In the genomic region with DNA sequence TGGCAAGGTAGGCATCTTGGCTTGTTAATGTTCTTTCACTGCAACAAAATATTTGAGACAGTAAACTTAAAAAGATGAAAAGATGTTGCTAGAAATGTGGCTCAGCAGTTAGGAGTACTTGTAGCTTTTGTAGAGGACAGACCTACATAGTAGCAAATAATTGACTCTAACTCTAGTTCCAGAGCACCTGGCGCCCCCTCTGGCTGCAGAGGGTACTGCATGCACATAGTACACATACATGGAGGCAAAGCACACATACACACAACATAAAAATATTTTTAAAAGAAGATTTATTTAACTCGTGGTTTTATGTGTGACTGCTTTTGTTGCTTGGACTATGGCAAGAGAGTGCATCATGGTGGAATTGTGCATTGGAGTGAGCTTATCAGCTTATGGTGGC, we compare ENCODE assay signal across 17 mouse cellular contexts.
DNase-seq lines count a peak whose midpoint lies in the region; ATAC-seq and TF ChIP-seq lines count a peak whose summit lies in the region.
"Had no signal": no experiment of that assay in that cellular context is flagged by ENCODE, and none has a peak within 500 bp of the region (broad histone marks: within the 10 kb centered on the region; RNA-seq: fewer than 3 reads in every experiment).

No protein-coding gene starts in this region.

- ATAC-seq in midbrain, postnatal 0 days (ENCODE audit: low FRiP score): no peak
- ATAC-seq in midbrain, embryonic 13.5 days: no peak
- ATAC-seq in erythroblast, adult 5-6 weeks (replicated peaks; ENCODE audit: low FRiP score, poor library complexity, severe bottlenecking): no peak
- ATAC-seq: forebrain, embryonic 15.5 days had no signal

- TF ChIP-seq CTCF in kidney, adult 2 months (conservative IDR thresholded peaks at IDR 0.05; ENCODE audit: insufficient read depth, insufficient read length, low read depth, low read length): 0 out of 2 replicates have a peak, but pooled peaks have one; percentile 7
- peak; percentile 62 for TF ChIP-seq CTCF in midbrain, postnatal 0 days (IDR thresholded peaks at IDR 0.05)
- peak; percentile 34 for TF ChIP-seq CTCF in bone marrow, adult 2 months (IDR thresholded peaks at IDR 0.05; ENCODE audit: control insufficient read depth, insufficient read depth, low read length)

- no peak overlapping the region for H3K27ac ChIP-seq in kidney, adult 2 months (ENCODE audit: insufficient read depth, low read depth, low read length)
- H3K27ac ChIP-seq in midbrain, postnatal 0 days (ENCODE audit: low read depth, low read length): no peak overlapping the region
- H3K27ac ChIP-seq in midbrain, embryonic 13.5 days: no peak overlapping the region
- no peak overlapping the region for H3K27ac ChIP-seq in bone marrow, adult 2 months (ENCODE audit: control insufficient read depth, insufficient read depth, low read depth, low read length, poor library complexity)
- H3K27ac ChIP-seq: embryonic facial prominence, embryonic 15.5 days; forebrain, embryonic 15.5 days; liver, embryonic 13.5 days; macrophage; neural tube, embryonic 15.5 days had no signal

- no peaks in the 10 kb centered on the region for H3K4me1 ChIP-seq in kidney, adult 2 months (ENCODE audit: control insufficient read depth, insufficient read depth, low read length)
- no peaks in the 10 kb centered on the region for H3K4me1 ChIP-seq in midbrain, postnatal 0 days (ENCODE audit: insufficient read depth, low read length)
- no peaks in the 10 kb centered on the region for H3K4me1 ChIP-seq in midbrain, embryonic 13.5 days (replicated peaks)
- no peaks in the 10 kb centered on the region for H3K4me1 ChIP-seq in bone marrow, adult 2 months (ENCODE audit: control insufficient read depth, insufficient read depth, low read length)
- H3K4me1 ChIP-seq: embryonic facial prominence, embryonic 15.5 days; forebrain, embryonic 15.5 days; heart, embryonic 12.5 days; liver, embryonic 13.5 days; neural tube, embryonic 15.5 days had no signal

- TF ChIP-seq POLR2A in kidney, adult 2 months (IDR thresholded peaks at IDR 0.05; ENCODE audit: low read depth, low read length): no peak
- no peak for TF ChIP-seq POLR2A in bone marrow, adult 2 months (IDR thresholded peaks at IDR 0.05; ENCODE audit: borderline replicate concordance, control insufficient read depth, low read depth, low read length)

- 64% methylated on average over 2 of the region's 2 CpGs for WGBS in kidney, adult 2 months
- WGBS in midbrain, postnatal 0 days: 66% methylated on average over 2 of the region's 2 CpGs
- 77% methylated on average over 2 of the region's 2 CpGs for WGBS in midbrain, embryonic 13.5 days
- WGBS in bone marrow, adult 2 months: 47% methylated on average over 2 of the region's 2 CpGs

- H3K9ac ChIP-seq in midbrain, postnatal 0 days (replicated peaks; ENCODE audit: low read length, poor library complexity, severe bottlenecking): no peak overlapping the region
- H3K9ac ChIP-seq in midbrain, embryonic 13.5 days (replicated peaks): no peak overlapping the region
- H3K9ac ChIP-seq: embryonic facial prominence, embryonic 15.5 days; forebrain, embryonic 15.5 days; heart, embryonic 12.5 days; liver, embryonic 13.5 days; neural tube, embryonic 15.5 days had no signal

- H3K4me2 ChIP-seq in midbrain, postnatal 0 days (ENCODE audit: low read depth, low read length, poor library complexity, severe bottlenecking): no peak overlapping the region
- H3K4me2 ChIP-seq in midbrain, embryonic 13.5 days (replicated peaks): no peak overlapping the region
- H3K4me2 ChIP-seq: embryonic facial prominence, embryonic 15.5 days; forebrain, embryonic 15.5 days; heart, embryonic 12.5 days; liver, embryonic 13.5 days; neural tube, embryonic 15.5 days had no signal

- H3K36me3 ChIP-seq in kidney, adult 2 months (ENCODE audit: control insufficient read depth, insufficient read depth, low read length): no peaks in the 10 kb centered on the region
- no peaks in the 10 kb centered on the region for H3K36me3 ChIP-seq in midbrain, postnatal 0 days (ENCODE audit: insufficient read depth, low read length)
- H3K36me3 ChIP-seq in midbrain, embryonic 13.5 days: no peaks in the 10 kb centered on the region
- H3K36me3 ChIP-seq: embryonic facial prominence, embryonic 15.5 days; forebrain, embryonic 15.5 days; heart, embryonic 12.5 days; liver, embryonic 13.5 days; neural tube, embryonic 15.5 days had no signal

- H3K27me3 ChIP-seq in kidney, adult 2 months (replicated peaks; ENCODE audit: control insufficient read depth, insufficient read depth, low read length): no peaks in the 10 kb centered on the region
- H3K27me3 ChIP-seq in midbrain, postnatal 0 days (ENCODE audit: insufficient read depth, low read length): no peaks in the 10 kb centered on the region
- no peaks in the 10 kb centered on the region for H3K27me3 ChIP-seq in midbrain, embryonic 13.5 days
- H3K27me3 ChIP-seq: embryonic facial prominence, embryonic 15.5 days; forebrain, embryonic 15.5 days; heart, embryonic 12.5 days; liver, embryonic 13.5 days; neural tube, embryonic 15.5 days had no signal

- no peaks in the 10 kb centered on the region for H3K9me3 ChIP-seq in midbrain, postnatal 0 days (ENCODE audit: low read length)
- H3K9me3 ChIP-seq in midbrain, embryonic 13.5 days: peaks cover 3% of the 10 kb centered on the region; the same call in 1 of the 2 replicates
- H3K9me3 ChIP-seq: embryonic facial prominence, embryonic 15.5 days; forebrain, embryonic 15.5 days; neural tube, embryonic 15.5 days had no signal

- DNase-seq in kidney, adult 2 months: no peak
- no peak for DNase-seq in kidney, adult 11 months
- no peak for DNase-seq in midbrain, postnatal 0 days (ENCODE audit: low spot score)
- no peak for DNase-seq in spleen, postnatal 4 days (ENCODE audit: low spot score in 2 of 2)
- DNase-seq in urinary bladder, postnatal 25 days (ENCODE audit: low spot score): no peak
- DNase-seq: adrenal gland, postnatal 36 days; gastrocnemius, postnatal 10 days; kidney, adult 9 months; liver, embryonic 13.5 days had no signal

- no peak overlapping the region for H3K4me3 ChIP-seq in kidney, adult 2 months (ENCODE audit: insufficient read depth, low read depth, low read length)
- H3K4me3 ChIP-seq in midbrain, postnatal 0 days (ENCODE audit: low read depth, low read length): no peak overlapping the region
- H3K4me3 ChIP-seq in midbrain, embryonic 13.5 days (replicated peaks): no peak overlapping the region
- H3K4me3 ChIP-seq in bone marrow, adult 2 months (replicated peaks; ENCODE audit: control insufficient read depth, low read depth, low read length): no peak overlapping the region
- H3K4me3 ChIP-seq: embryonic facial prominence, embryonic 15.5 days; forebrain, embryonic 15.5 days; heart, embryonic 12.5 days; liver, embryonic 13.5 days; neural tube, embryonic 15.5 days had no signal

Comparison
In these comparisons a context has a peak if more than half of its experiments do, and no peak if none do; other contexts are left out.
1. CTCF ChIP-seq: peak in every context shown above with its lines; median percentile 62 in midbrain, postnatal 0 days; 34 in bone marrow, adult 2 months; 7 in kidney, adult 2 months.